Mouse (Mus musculus): ENCODE results near the gene Ptpdc1.
A peak's percentile ranks its signal among the peaks of the same experiment; 100 is the strongest.

Gene Ptpdc1

GRCm38 (mm10) chr13:48625433-48626184 lies at the start of gene Ptpdc1:
TSS of gene Ptpdc1 (minus strand) at chr13:48625664.
- DNase-seq (ENCODE audit: low spot score): peak; percentile 99

- no peak for DNase-seq (ENCODE audit: low spot score)
Measured at GRCm38 (mm10) chr13:48674609-48675008, 49.1 kb upstream of the Ptpdc1 start.

GRCm38 (mm10) chr13:48672312-48672840 lies 46.9 kb upstream of the Ptpdc1 start:
- DNase-seq (ENCODE audit: low spot score): no peak

- no peak for DNase-seq (ENCODE audit: low spot score)
Measured at GRCm38 (mm10) chr13:48668976-48669534, 43.6 kb upstream of the Ptpdc1 start.

GRCm38 (mm10) chr13:48668091-48668975 lies 42.9 kb upstream of the Ptpdc1 start:
- DNase-seq (ENCODE audit: low spot score): no peak

GRCm38 (mm10) chr13:48667461-48667860 lies 42.0 kb upstream of the Ptpdc1 start:
- DNase-seq (ENCODE audit: low spot score): no peak

- no peak for DNase-seq (ENCODE audit: low spot score)
Measured at GRCm38 (mm10) chr13:48665656-48666597, 40.5 kb upstream of the Ptpdc1 start.

- no peak for DNase-seq (ENCODE audit: low spot score)
Measured at GRCm38 (mm10) chr13:48664916-48665655, 39.6 kb upstream of the Ptpdc1 start.

GRCm38 (mm10) chr13:48663988-48664339 lies 38.5 kb upstream of the Ptpdc1 start:
- no peak for DNase-seq (ENCODE audit: low spot score)

GRCm38 (mm10) chr13:48663211-48663987 lies 37.9 kb upstream of the Ptpdc1 start:
- no peak for DNase-seq (ENCODE audit: low spot score)

- no peak for DNase-seq (ENCODE audit: low spot score)
Measured at GRCm38 (mm10) chr13:48662431-48663143, 37.1 kb upstream of the Ptpdc1 start, which contains the start of gene Barx1. TSS of gene Barx1 (plus strand) at chr13:48662998.

GRCm38 (mm10) chr13:48661561-48661960 lies 36.1 kb upstream of the Ptpdc1 start:
- no peak for DNase-seq (ENCODE audit: low spot score)

GRCm38 (mm10) chr13:48660741-48661140 lies 35.3 kb upstream of the Ptpdc1 start:
- no peak for DNase-seq (ENCODE audit: low spot score)

- DNase-seq (ENCODE audit: low spot score): no peak
Measured at GRCm38 (mm10) chr13:48660221-48660734, 34.8 kb upstream of the Ptpdc1 start.

GRCm38 (mm10) chr13:48659254-48660220 lies 34.1 kb upstream of the Ptpdc1 start:
- DNase-seq (ENCODE audit: low spot score): no peak

- no peak for DNase-seq (ENCODE audit: low spot score)
Measured at GRCm38 (mm10) chr13:48658588-48659253, 33.3 kb upstream of the Ptpdc1 start.

GRCm38 (mm10) chr13:48657791-48658190 lies 32.3 kb upstream of the Ptpdc1 start:
- no peak for DNase-seq (ENCODE audit: low spot score)

Measured in layer of hippocampus, adult 11-12 months (tissue).